Mouse (Mus musculus): Measurements from ENCODE around the gene Ppfibp2. TPM values are rescaled to one million over a fixed set of nuclear protein-coding genes. Genes with fewer than 3 reads are reported as not detected.

Ppfibp2 gene
- total and polyA plus RNA-seq, 2 experiments from 2014 or later = 6.6 to 17.5 TPM

DNA sequence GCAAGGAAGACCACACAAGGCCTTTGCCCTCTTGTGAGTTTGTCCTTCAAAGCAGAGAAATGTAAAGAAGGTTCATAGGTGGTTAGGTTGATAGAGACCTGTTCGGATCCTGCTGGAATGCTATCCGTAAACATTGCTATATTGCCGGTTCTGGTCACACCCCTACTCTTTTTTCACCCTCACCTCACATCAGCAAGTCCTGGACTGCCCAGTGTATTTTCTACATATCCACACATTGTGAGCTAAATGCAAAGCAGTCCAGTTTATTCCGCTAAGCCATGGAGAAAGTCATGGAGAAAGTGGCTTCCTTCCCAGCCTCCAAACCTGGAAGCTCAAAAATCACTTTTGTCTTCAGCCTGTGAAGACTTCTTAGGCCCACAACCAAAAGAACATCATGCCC is 154.7 kb downstream of the Ppfibp2 start:
- Histone ChIP-seq H3K4me2 (ENCODE audit: low read depth, low read length) (no peak overlapping the region), H3K9me3 (replicated peaks; ENCODE audit: control insufficient read depth, low read length) (no peaks in the 10 kb centered on the region), H3K9ac (replicated peaks; ENCODE audit: low read depth, low read length) (no peak overlapping the region), H3K4me3 (ENCODE audit: low read depth, low read length) (no peak overlapping the region), H3K27me3 (ENCODE audit: control insufficient read depth, insufficient read depth, low read length) (no peaks in the 10 kb centered on the region), H3K4me1 (ENCODE audit: control insufficient read depth, insufficient read depth) (no peaks in the 10 kb centered on the region), H3K27ac (ENCODE audit: low read depth) (no peak overlapping the region), H3K36me3 (replicated peaks; ENCODE audit: control insufficient read depth, insufficient read depth, low read length) (peaks cover 9% of the 10 kb centered on the region; the same call in 1 of the 2 replicates)
- 96% methylated on average over 4 of the region's 4 CpGs for WGBS
- no peak for DNase-seq (ENCODE audit: low spot score)
- TF ChIP-seq EP300 (IDR thresholded peaks at IDR 0.05; ENCODE audit: low read depth) = no peak
- no peak for TF ChIP-seq CTCF (IDR thresholded peaks at IDR 0.05; ENCODE audit: low read depth)
- no peak for ATAC-seq (ENCODE audit: insufficient read depth, low read depth)

DNA sequence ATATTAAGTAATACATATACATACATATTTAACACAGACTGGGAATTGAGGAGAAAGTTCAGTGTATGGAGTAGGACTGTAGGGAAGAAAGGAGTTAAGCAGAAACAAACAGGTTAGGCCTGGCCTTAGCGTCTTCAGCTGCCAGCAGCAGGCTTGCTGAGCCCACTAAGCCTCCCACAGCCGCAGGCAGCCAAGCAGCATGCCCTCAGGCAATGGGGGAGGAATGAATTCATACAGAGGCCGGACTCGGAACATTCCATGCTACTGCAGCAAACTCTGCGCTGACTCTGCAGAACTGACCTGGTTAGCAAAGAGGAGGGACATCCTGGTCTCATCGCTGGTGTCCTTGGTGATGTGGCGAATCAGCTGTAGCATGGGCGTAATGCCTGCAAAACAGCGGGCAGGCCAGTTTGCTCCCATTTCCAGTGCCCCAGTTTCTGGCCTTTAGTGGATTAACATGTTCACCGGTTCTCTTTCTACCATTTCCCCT is 157.1 kb downstream of the Ppfibp2 start:
- no peak overlapping the region for H3K9ac ChIP-seq (replicated peaks; ENCODE audit: low read depth, low read length)
- 75% methylated on average over 10 of the region's 10 CpGs for WGBS
- H3K27me3 ChIP-seq (ENCODE audit: control insufficient read depth, insufficient read depth, low read length) = 0 out of 2 replicates have a peak, but pooled peaks cover under 1% of the 10 kb centered on the region
- no peaks in the 10 kb centered on the region for H3K36me3 ChIP-seq (replicated peaks; ENCODE audit: control insufficient read depth, insufficient read depth, low read length)
- TF ChIP-seq EP300 (IDR thresholded peaks at IDR 0.05; ENCODE audit: low read depth) = no peak
- TF ChIP-seq CTCF (IDR thresholded peaks at IDR 0.05; ENCODE audit: low read depth) = no peak
- H3K9me3 ChIP-seq (replicated peaks; ENCODE audit: control insufficient read depth, low read length) = no peaks in the 10 kb centered on the region
- no peak overlapping the region for H3K4me3 ChIP-seq (ENCODE audit: low read depth, low read length)
- H3K27ac ChIP-seq (ENCODE audit: low read depth) = no peak overlapping the region
- ATAC-seq (ENCODE audit: insufficient read depth, low read depth) = no peak
- peaks cover 11% of the 10 kb centered on the region; the same call in 1 of the 2 replicates for H3K4me1 ChIP-seq (ENCODE audit: control insufficient read depth, insufficient read depth)
- H3K4me2 ChIP-seq (ENCODE audit: low read depth, low read length) = no peak overlapping the region
- no peak for DNase-seq (ENCODE audit: low spot score)

DNA sequence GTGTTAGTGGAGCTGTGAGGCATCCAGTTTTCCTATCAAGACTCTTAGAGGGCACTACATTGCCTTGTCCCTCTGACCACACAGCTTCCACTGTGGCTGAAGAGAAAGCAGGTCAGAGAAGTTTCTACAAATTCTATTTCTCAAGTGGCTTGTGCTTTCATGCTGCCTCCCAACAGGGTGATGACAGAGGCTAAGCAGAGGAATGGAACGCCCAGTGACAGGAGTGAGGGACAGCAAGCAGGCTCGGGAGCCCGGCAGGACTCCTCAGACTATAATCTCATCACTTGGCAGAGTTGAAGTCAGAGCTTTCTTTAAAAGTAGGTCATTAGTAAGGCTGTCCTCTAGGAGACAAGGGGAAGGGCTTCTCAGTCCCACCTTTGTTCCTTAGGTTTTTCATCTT is 160.9 kb downstream of the Ppfibp2 start:
- Histone ChIP-seq H3K36me3 (replicated peaks; ENCODE audit: control insufficient read depth, insufficient read depth, low read length) (no peaks in the 10 kb centered on the region), H3K9me3 (replicated peaks; ENCODE audit: control insufficient read depth, low read length) (no peaks in the 10 kb centered on the region), H3K9ac (replicated peaks; ENCODE audit: low read depth, low read length) (no peak overlapping the region), H3K4me2 (ENCODE audit: low read depth, low read length) (no peak overlapping the region), H3K27me3 (ENCODE audit: control insufficient read depth, insufficient read depth, low read length) (0 out of 2 replicates have a peak, but pooled peaks cover 3% of the 10 kb centered on the region), H3K27ac (ENCODE audit: low read depth) (no peak overlapping the region), H3K4me1 (ENCODE audit: control insufficient read depth, insufficient read depth) (peaks cover 16% of the 10 kb centered on the region; the same call in 1 of the 2 replicates), H3K4me3 (ENCODE audit: low read depth, low read length) (no peak overlapping the region)
- DNase-seq (ENCODE audit: low spot score) (peak; percentile 62), ATAC-seq (ENCODE audit: insufficient read depth, low read depth) (peak; percentile 81)
- no peak for TF ChIP-seq CTCF (IDR thresholded peaks at IDR 0.05; ENCODE audit: low read depth)
- TF ChIP-seq EP300 (IDR thresholded peaks at IDR 0.05; ENCODE audit: low read depth) = no peak
- 13% methylated on average over 3 of the region's 3 CpGs for WGBS

DNA sequence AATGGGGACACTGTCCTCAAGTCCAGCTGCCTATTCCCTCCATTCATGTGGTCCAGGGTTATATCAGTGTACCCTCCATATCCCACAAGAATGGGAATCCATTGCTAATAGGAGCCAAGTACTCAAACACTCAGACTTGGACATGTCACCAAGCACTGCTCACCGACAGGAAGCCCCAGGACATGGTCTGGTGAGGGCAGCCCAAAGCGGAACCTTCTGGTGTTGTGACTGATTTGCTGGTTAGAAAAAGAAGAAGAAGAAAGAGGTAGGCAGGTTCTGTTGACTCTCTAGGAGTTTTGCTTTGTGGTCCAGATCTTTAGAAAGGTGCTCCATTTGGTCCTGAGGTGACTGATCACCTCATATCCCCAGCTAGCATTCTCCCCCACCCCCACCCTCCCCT is 161.7 kb downstream of the Ppfibp2 start:
- no peaks in the 10 kb centered on the region for H3K36me3 ChIP-seq (replicated peaks; ENCODE audit: control insufficient read depth, insufficient read depth, low read length)
- no peak for TF ChIP-seq CTCF (IDR thresholded peaks at IDR 0.05; ENCODE audit: low read depth)
- no peak for TF ChIP-seq EP300 (IDR thresholded peaks at IDR 0.05; ENCODE audit: low read depth)
- no peak overlapping the region for H3K27ac ChIP-seq (ENCODE audit: low read depth)
- DNase-seq (ENCODE audit: low spot score) (no peak), ATAC-seq (ENCODE audit: insufficient read depth, low read depth) (no peak)
- 78% methylated on average over 2 of the region's 2 CpGs for WGBS
- no peak overlapping the region for H3K4me2 ChIP-seq (ENCODE audit: low read depth, low read length)
- no peak overlapping the region for H3K4me3 ChIP-seq (ENCODE audit: low read depth, low read length)
- no peaks in the 10 kb centered on the region for H3K9me3 ChIP-seq (replicated peaks; ENCODE audit: control insufficient read depth, low read length)
- no peak overlapping the region for H3K9ac ChIP-seq (replicated peaks; ENCODE audit: low read depth, low read length)
- H3K27me3 ChIP-seq (ENCODE audit: control insufficient read depth, insufficient read depth, low read length) = 0 out of 2 replicates have a peak, but pooled peaks cover 3% of the 10 kb centered on the region
- H3K4me1 ChIP-seq (ENCODE audit: control insufficient read depth, insufficient read depth) = peaks cover 16% of the 10 kb centered on the region; the same call in 1 of the 2 replicates

DNA sequence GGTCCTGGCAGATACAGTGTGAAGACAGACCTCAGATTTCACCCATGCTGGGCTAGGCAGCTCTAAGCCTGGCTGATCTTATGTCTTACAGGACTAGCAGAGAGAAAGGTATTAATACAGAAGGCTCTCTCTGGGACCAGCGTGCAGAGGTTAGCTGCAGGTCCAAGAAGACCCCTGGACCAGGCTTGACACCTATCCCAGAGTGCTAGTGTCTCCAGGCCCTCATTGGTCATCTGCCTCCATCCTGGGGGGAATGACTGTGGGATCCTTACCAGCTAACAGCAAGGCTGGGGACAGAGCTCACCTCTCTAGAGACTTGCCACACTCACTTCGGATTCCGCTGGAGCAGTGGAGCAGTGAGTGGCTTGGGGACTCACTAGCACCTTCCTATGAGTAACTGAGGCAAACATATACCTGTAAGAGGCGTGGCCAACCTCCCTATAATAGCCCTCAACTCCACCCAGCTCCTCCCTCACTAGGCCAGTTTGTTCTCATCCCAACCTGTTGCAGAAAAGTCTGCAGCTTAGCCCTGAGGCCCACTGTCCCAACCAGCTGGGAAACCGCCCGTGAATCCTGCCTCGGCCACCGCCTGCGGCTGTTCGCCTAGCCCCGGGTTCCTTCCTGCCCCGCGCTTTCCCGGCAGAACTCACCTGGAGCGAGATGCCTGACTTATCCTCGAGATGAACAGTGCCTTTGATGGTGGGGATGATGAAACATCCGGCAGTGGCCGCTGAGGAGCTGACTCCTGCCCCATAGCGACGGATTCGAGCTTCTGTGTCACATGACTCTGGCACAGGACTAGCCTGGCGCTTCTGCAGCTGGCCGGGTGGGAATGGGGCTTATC is 162.5 kb downstream of the Ppfibp2 start, which contains the start of gene Cyb5r2:
TSS of gene Cyb5r2 (minus strand) at position 725 of the 844 bp plus-strand sequence.
- Histone ChIP-seq H3K27me3 (ENCODE audit: control insufficient read depth, insufficient read depth, low read length) (0 out of 2 replicates have a peak, but pooled peaks cover 3% of the 10 kb centered on the region), H3K4me2 (ENCODE audit: low read depth, low read length) (peak within 1 kb of the TSS; percentile 43), H3K36me3 (replicated peaks; ENCODE audit: control insufficient read depth, insufficient read depth, low read length) (no peaks in the 10 kb centered on the region), H3K27ac (ENCODE audit: low read depth) (no peak within 1 kb of the TSS), H3K4me3 (ENCODE audit: low read depth, low read length) (0 out of 2 replicates have a peak within 1 kb of the TSS, but pooled peaks have one; percentile 16), H3K4me1 (ENCODE audit: control insufficient read depth, insufficient read depth) (peaks cover 16% of the 10 kb centered on the region; the same call in 1 of the 2 replicates), H3K9me3 (replicated peaks; ENCODE audit: control insufficient read depth, low read length) (no peaks in the 10 kb centered on the region), H3K9ac (replicated peaks; ENCODE audit: low read depth, low read length) (no peak within 1 kb of the TSS)
- no peak for DNase-seq (ENCODE audit: low spot score)
- 13% methylated on average over 23 of the region's 23 CpGs for WGBS
- ATAC-seq (ENCODE audit: insufficient read depth, low read depth) = no peak; the same call in 1 of the 2 replicates
- TF ChIP-seq CTCF (IDR thresholded peaks at IDR 0.05; ENCODE audit: low read depth) = no peak; the same call in 1 of the 2 replicates
- TF ChIP-seq EP300 (IDR thresholded peaks at IDR 0.05; ENCODE audit: low read depth) = no peak
